Mouse (Mus musculus) kidney, adult 2 months (tissue): ENCODE measurements around the gene Cnot2.

Experiments used
- CTCF ChIP-seq: fragments of 200-500 bp; conservative IDR thresholded peaks from 2 replicates; pipeline ENCODE4 v1.5.1; 2011; ENCODE audit warnings: low read depth, mild to moderate bottlenecking, control low read depth, low read length, moderate library complexity, mixed read lengths; ENCODE audit not compliant: insufficient read depth, insufficient read length
- POLR2A ChIP-seq: fragments of 200-500 bp; IDR thresholded peaks from one replicate; pipeline ENCODE4 v1.6.1; 2011; ENCODE audit warnings: low read depth, low read length, control low read depth

DNA sequence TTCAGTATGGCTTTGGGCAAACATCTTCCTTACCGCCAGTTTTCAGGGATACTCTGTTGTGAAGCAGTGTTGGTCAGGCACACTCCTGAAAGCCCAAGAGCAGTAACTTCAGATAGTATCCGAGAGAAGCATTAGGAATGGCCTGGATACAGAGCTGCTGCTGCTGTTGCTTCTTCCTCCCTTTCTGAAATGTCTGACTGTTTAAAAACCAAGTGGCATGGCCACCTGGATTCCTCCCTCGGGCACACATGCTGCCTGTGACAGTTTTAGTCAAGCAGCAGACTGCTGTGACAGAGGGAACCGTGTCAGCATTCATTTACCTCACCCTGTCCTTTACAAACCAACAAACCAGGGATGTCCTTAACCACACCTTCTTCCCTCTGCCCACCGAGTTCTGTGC is 47.6 kb upstream of the Cnot2 start:
- TF ChIP-seq POLR2A (no peak), CTCF (no peak)
